In genomic region chr11:116661948-116662377, GRCm38 (mm10) we compare ENCODE assay signal across 8 mouse cellular contexts. TPM values are rescaled to one million over a fixed set of nuclear protein-coding genes. Genes with fewer than 3 reads are reported as not detected.
A peak's percentile ranks its signal among the peaks of the same experiment; 100 is the strongest.
DNase-seq lines count a peak whose midpoint lies in the region; ATAC-seq and TF ChIP-seq lines count a peak whose summit lies in the region.

No protein-coding gene starts in this region.

- H3K4me1 ChIP-seq in kidney, postnatal 0 days (replicated peaks; ENCODE audit: insufficient read depth, low read length) = peaks cover 23% of the 10 kb centered on the region
- H3K4me1 ChIP-seq in liver, embryonic 12.5 days = peaks cover 47% of the 10 kb centered on the region

- H3K9me3 ChIP-seq in kidney, postnatal 0 days (replicated peaks; ENCODE audit: low read length) = no peaks in the 10 kb centered on the region
- H3K9me3 ChIP-seq in liver, embryonic 12.5 days (replicated peaks) = no peaks in the 10 kb centered on the region

- DNase-seq in frontal cortex, postnatal 10 days (ENCODE audit: low spot score in 2 of 2) = no peak
- peak; percentile 70 for DNase-seq in ovary, adult 18-20 months (ENCODE audit: low spot score)
- DNase-seq in ovary, postnatal 14 days (ENCODE audit: low spot score) = no peak
- no peak for DNase-seq in kidney, postnatal 0 days (ENCODE audit: low spot score)
- peak; percentile 59 for DNase-seq in right cerebral cortex, postnatal 14 days
- DNase-seq in thymus, postnatal 25 days = no peak

- no peak overlapping the region for H3K4me3 ChIP-seq in kidney, postnatal 0 days (replicated peaks; ENCODE audit: low read depth, low read length)
- no peak overlapping the region for H3K4me3 ChIP-seq in liver, embryonic 12.5 days

- no peaks in the 10 kb centered on the region for H3K36me3 ChIP-seq in kidney, postnatal 0 days (ENCODE audit: insufficient read depth, low read length)
- H3K36me3 ChIP-seq in liver, embryonic 12.5 days = no peaks in the 10 kb centered on the region

- 0 out of 2 replicates have a peak overlapping the region, but pooled peaks have one; percentile 31 for H3K9ac ChIP-seq in kidney, postnatal 0 days (ENCODE audit: low read depth, low read length)
- no peak overlapping the region for H3K9ac ChIP-seq in liver, embryonic 12.5 days

- no peak for TF ChIP-seq CTCF in kidney, postnatal 0 days (IDR thresholded peaks at IDR 0.05; ENCODE audit: low read depth)

- H3K27me3 ChIP-seq in kidney, postnatal 0 days (ENCODE audit: insufficient read depth, low read length) = no peaks in the 10 kb centered on the region
- peaks cover 49% of the 10 kb centered on the region for H3K27me3 ChIP-seq in liver, embryonic 12.5 days (replicated peaks)

- H3K27ac ChIP-seq in kidney, postnatal 0 days = no peak overlapping the region
- no peak overlapping the region for H3K27ac ChIP-seq in liver, embryonic 12.5 days

- peak; percentile 53; the same call in 1 of the 2 replicates for ATAC-seq in frontal cortex, adult (ENCODE audit: low TSS enrichment)
- ATAC-seq in kidney, postnatal 0 days (replicated peaks; ENCODE audit: low FRiP score, low read depth) = no peak
- ATAC-seq in liver, embryonic 12.5 days = no peak

- no peak overlapping the region for H3K4me2 ChIP-seq in kidney, postnatal 0 days (ENCODE audit: low read length)
- no peak overlapping the region for H3K4me2 ChIP-seq in liver, embryonic 12.5 days

- WGBS in kidney, postnatal 0 days = 34% methylated on average over 8 of the region's 8 CpGs
- WGBS in liver, embryonic 12.5 days (ENCODE audit: insufficient replicate concordance) = 58% methylated on average over 8 of the region's 8 CpGs

RNA-seq across cellular contexts. Expression of gene Cygb, which starts 7.8 kb away (rescaled TPM):
- 35.2 and 37.5 TPM in 2 replicates for polyA plus RNA-seq in kidney, postnatal 0 days (2015; fragmentation: Nextera tagmentation; extraction: Ambion mirVana)
- polyA plus RNA-seq in liver, embryonic 12.5 days (2016; fragmentation: Nextera tagmentation; extraction: Ambion mirVana) = 0.83 and 1.2 TPM in 2 replicates

RNA-seq across cellular contexts. Expression of gene Prcd, which starts 8.6 kb away (rescaled TPM):
- 1.3 and 1.4 TPM in 2 replicates for polyA plus RNA-seq in kidney, postnatal 0 days (2015; fragmentation: Nextera tagmentation; extraction: Ambion mirVana)
- polyA plus RNA-seq in liver, embryonic 12.5 days (2016; fragmentation: Nextera tagmentation; extraction: Ambion mirVana) = 0.19 and 0.41 TPM in 2 replicates

RNA-seq across cellular contexts. Expression of gene Rhbdf2, which starts 35.1 kb away (rescaled TPM):
- 8.8 and 9.0 TPM in 2 replicates for polyA plus RNA-seq in kidney, postnatal 0 days (2015; fragmentation: Nextera tagmentation; extraction: Ambion mirVana)
- polyA plus RNA-seq in liver, embryonic 12.5 days (2016; fragmentation: Nextera tagmentation; extraction: Ambion mirVana) = 8.0 and 8.5 TPM in 2 replicates

Comparison
In these comparisons a context has a peak if more than half of its experiments do, and no peak if none do; other contexts are left out.
1. DNase-seq: peak in ovary, adult 18-20 months (single experiment) and right cerebral cortex, postnatal 14 days (single experiment); none in frontal cortex, postnatal 10 days (0 of 2), ovary, postnatal 14 days (single experiment), kidney, postnatal 0 days (single experiment) and thymus, postnatal 25 days (single experiment).
2. RNA of gene Cygb, which starts 7.8 kb away (polyA plus RNA-seq): 35.2 to 37.5 TPM in kidney, postnatal 0 days; 0.83 to 1.2 TPM in liver, embryonic 12.5 days; every median in the first group is over 10 times any median in the second.